Mouse (Mus musculus): ENCODE measurements around the gene Odf2. TPM values are rescaled to one million over a fixed set of nuclear protein-coding genes. Genes with fewer than 3 reads are reported as not detected.

Gene Odf2
- total RNA-seq, 2 experiments from 2014 or later = 80.0 to 82.1 TPM

Small RNAs within 50 kb of the gene (microRNA-seq; reads per million reads assigned to microRNA genes)
- gene Mir219a-2 = not detected
- not detected for gene Mir219b

Other genes starting within 250 kb of the Odf2 start
- 1 to 10 TPM in 1 of 2 experiments, not detected in 1; 1.8 TPM for gene Gm13420, start 137.5 kb upstream of the Odf2 start, total RNA-seq (2021)
- not detected for gene Gm13547, start 129.9 kb upstream of the Odf2 start, total RNA-seq (2021)
- gene Coq4, start 101.7 kb upstream of the Odf2 start, total RNA-seq (2021) = 10 to 100 TPM; 20.3 to 22.5 TPM
- 10 to 100 TPM; 56.8 to 57.3 TPM for gene Trub2, start 100.7 kb upstream of the Odf2 start, total RNA-seq (2021)
- 10 to 100 TPM; 31.0 to 34.0 TPM for gene Slc27a4, start 86.6 kb upstream of the Odf2 start, total RNA-seq (2021)
- 10 to 100 TPM; 49.5 to 55.6 TPM for gene Urm1, start 69.1 kb upstream of the Odf2 start, total RNA-seq (2021)
- 10 to 100 TPM; 28.3 to 34.4 TPM for gene Cercam, start 20.1 kb upstream of the Odf2 start, total RNA-seq (2021)
- 10 to 100 TPM; 41.4 to 44.6 TPM for gene Gle1, start 46.2 kb downstream of the Odf2 start, total RNA-seq (2021)
- 100 to 1,000 TPM; 230 to 284 TPM for gene Sptan1, start 76.3 kb downstream of the Odf2 start, total RNA-seq (2021)
- 10 to 100 TPM; 35.9 to 39.2 TPM for gene Wdr34, start 159.7 kb downstream of the Odf2 start, total RNA-seq (2021)
- 100 to 1,000 TPM; 326 to 328 TPM for gene Set, start 168.2 kb downstream of the Odf2 start, total RNA-seq (2021)
- 10 to 100 TPM; 11.4 to 12.4 TPM for gene Pkn3, start 188.5 kb downstream of the Odf2 start, total RNA-seq (2021)
- 10 to 100 TPM; 17.5 to 18.5 TPM for gene Zdhhc12, start 204.4 kb downstream of the Odf2 start, total RNA-seq (2021)
- 10 to 100 TPM; 55.4 to 56.2 TPM for gene Zer1, start 235.4 kb downstream of the Odf2 start, total RNA-seq (2021)
- gene Tbc1d13, start 244.5 kb downstream of the Odf2 start, total RNA-seq (2021) = 10 to 100 TPM; 66.6 to 68.6 TPM

Data from adrenal gland, postnatal 4 days (tissue).